Mouse (Mus musculus): ENCODE measurements around the gene Slc16a5.

GRCm38 (mm10) chr11:115448998-115449397 is 13.3 kb upstream of the Slc16a5 start:
- TF ChIP-seq POLR2A (IDR thresholded peaks at IDR 0.05; ENCODE audit: insufficient read length, low read depth) (no peak), TCF3 (IDR thresholded peaks at IDR 0.05; ENCODE audit: insufficient read length, low read depth) (no peak), E2F4 (IDR thresholded peaks at IDR 0.05; ENCODE audit: insufficient read depth) (no peak), REST (IDR thresholded peaks at IDR 0.05; ENCODE audit: insufficient read depth, insufficient read length) (no peak), TCF12 (IDR thresholded peaks at IDR 0.05; ENCODE audit: insufficient read depth, poor library complexity, severe bottlenecking) (no peak), MYOG (IDR thresholded peaks at IDR 0.05; ENCODE audit: control insufficient read depth in 1 of 3, insufficient read depth in 1 of 3, insufficient read length in 2 of 3, low read depth in 2 of 3) (no peak), POLR2AphosphoS2 (IDR thresholded peaks at IDR 0.05; ENCODE audit: insufficient read length, low read depth) (no peak), CEBPB (IDR thresholded peaks at IDR 0.05; ENCODE audit: insufficient read depth, poor library complexity, severe bottlenecking) (no peak), USF1 (IDR thresholded peaks at IDR 0.05; ENCODE audit: low read depth) (no peak), MYOD1 (IDR thresholded peaks at IDR 0.05; ENCODE audit: control insufficient read depth in 1 of 3, insufficient read length in 2 of 3, low read depth in 2 of 3) (no peak), SRF (IDR thresholded peaks at IDR 0.05; ENCODE audit: control insufficient read depth, insufficient read length, low read depth) (no peak)

Data from myocyte (in vitro differentiated cells).